Mouse (Mus musculus): ENCODE data around the gene Mmp14.

The Mmp14 gene

GRCm38 (mm10) chr14:54431334-54432077, at the start of gene Mmp14:
TSS of gene Mmp14 (plus strand) at chr14:54431612.
- DNase-seq, result peak in 1 of 2 experiments; percentile 37

GRCm38 (mm10) chr14:54381816-54382215, 49.6 kb upstream of the Mmp14 start:
- DNase-seq, result no peak

- no peak for DNase-seq
Measured at GRCm38 (mm10) chr14:54382641-54383040, 48.8 kb upstream of the Mmp14 start.

GRCm38 (mm10) chr14:54383355-54383771, 48.0 kb upstream of the Mmp14 start:
- no peak for DNase-seq

DNA sequence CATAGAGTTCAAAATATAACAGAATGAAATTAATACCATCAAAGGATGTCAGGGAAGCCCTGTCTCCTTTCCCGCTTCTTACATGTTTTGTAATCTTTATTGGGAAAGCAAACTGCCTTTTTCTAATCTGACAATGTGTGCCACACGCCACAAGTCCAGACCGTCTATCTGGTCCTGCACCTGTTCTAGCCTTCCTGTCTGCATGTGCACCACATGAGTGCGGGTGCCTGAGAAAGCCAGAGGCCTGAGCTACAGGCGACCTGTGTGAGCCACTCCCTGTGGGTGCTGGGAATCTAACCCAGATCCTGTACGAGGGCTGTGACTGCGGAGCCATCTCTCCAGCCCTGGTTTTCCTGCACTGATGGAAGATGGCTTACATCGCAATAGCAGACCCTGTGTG, 47.0 kb upstream of the Mmp14 start:
- no peak for DNase-seq

DNA sequence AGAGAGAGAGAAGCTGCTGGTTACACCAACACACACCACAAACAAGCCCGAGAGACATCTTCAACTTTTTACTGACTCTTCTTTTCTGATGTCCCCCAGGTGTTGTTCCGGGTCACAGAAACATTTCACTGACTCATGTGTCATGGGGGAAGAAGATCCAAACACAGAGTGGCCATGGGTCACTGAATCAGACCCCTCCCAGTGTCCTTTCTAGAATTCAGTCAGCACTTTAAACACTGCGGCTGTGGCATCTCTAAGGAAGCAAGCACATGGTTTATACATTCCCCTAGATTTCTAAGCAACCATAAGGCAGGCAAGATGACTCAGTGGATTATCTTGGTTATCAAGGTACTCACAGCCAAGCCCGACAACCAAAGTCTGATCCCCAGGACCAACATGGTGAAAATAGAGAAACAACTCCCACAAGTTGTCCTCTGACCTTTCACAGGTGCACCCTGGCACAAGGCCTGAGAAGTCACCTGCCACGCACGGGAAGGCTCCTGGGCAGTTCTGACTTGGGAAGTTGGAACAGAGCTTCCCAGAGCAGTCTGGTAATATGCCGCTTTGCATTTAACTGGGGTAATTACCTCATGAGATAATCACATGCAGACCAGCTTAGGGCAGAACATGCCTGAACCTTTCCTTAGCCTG, 45.3 kb upstream of the Mmp14 start:
- no peak for DNase-seq

GRCm38 (mm10) chr14:54387546-54387945, 43.9 kb upstream of the Mmp14 start:
- DNase-seq, result no peak

DNA sequence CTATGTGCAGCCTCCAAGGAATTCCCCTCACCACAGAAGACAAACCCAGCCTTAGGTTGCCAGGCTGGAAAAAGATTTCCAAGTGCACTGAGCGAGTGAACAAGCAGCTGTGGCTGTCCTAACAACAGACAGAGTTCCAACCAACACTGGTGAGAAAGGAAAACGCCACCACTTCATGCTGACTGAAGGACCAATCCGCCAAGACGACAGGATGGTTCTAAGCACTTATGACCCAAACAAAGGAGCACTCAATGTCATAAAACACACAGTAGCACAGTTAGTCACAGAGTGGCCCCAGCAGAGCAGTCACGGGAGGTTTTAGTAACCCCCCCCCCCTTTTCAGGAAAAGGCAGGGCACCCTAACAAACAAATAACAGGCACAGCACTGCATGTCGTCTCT, 40.6 kb upstream of the Mmp14 start:
- DNase-seq, result no peak

DNA sequence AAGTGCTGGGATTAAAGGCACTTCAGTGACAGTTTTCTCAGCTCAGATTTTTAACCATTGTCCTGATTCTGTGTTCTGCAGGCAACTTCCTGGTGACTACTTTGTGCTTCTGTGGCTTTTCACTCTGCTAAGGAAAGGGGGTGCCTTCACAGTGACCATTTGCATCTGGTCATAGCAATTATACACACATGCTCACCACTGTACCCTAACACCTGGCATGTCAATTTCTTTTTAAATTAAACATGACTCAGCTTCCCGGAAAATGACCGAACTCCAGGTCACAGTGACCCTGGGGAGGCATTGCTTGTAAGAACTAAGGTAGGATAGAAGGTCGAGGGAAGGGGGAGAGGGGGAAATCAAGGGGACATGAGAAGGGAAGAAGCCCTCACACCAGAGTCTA, 37.6 kb upstream of the Mmp14 start:
- DNase-seq, result no peak

GRCm38 (mm10) chr14:54394309-54394708, 37.1 kb upstream of the Mmp14 start:
- no peak for DNase-seq

DNA sequence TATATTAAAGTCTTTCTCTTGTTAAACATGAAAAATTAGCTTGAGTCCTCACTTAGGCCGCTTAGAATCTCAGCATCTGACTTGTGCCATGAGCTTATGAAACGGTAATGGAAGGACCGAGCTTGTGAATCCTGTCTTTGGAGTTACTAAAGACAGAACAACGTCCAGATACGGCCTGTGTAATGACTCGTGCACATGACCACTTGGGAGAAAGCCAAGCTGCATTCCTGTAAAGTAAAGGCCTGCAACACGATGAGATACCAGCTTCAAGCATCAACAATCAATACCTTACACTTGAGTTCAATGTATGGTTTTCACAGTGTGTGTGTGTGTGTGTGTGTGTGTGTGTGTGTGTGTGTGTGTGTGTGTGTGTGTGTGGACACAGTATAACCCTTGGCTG, 34.7 kb upstream of the Mmp14 start:
- no peak for DNase-seq

- no peak for DNase-seq
Measured at GRCm38 (mm10) chr14:54397872-54398527, 33.4 kb upstream of the Mmp14 start.

- DNase-seq, result no peak
Measured at GRCm38 (mm10) chr14:54398528-54398916, 32.9 kb upstream of the Mmp14 start.

GRCm38 (mm10) chr14:54398921-54399382, 32.5 kb upstream of the Mmp14 start:
- DNase-seq, result no peak

GRCm38 (mm10) chr14:54401723-54402122, 29.7 kb upstream of the Mmp14 start:
- no peak for DNase-seq

GRCm38 (mm10) chr14:54408336-54409056, 22.9 kb upstream of the Mmp14 start:
- DNase-seq, result no peak

GRCm38 (mm10) chr14:54409057-54409645, 22.3 kb upstream of the Mmp14 start:
- DNase-seq, result no peak

- no peak for DNase-seq
Measured at GRCm38 (mm10) chr14:54409980-54410810, 21.2 kb upstream of the Mmp14 start.

- no peak for DNase-seq
Measured at GRCm38 (mm10) chr14:54412000-54412576, 19.3 kb upstream of the Mmp14 start.

- DNase-seq, result peak; percentile 37 to 63
Measured at GRCm38 (mm10) chr14:54412629-54413170, 18.7 kb upstream of the Mmp14 start.

All from cerebellum, postnatal 25 days (tissue).